Mouse (Mus musculus): ENCODE results near the gene Coro1c. TPM values are rescaled to one million over a fixed set of nuclear protein-coding genes. Genes with fewer than 3 reads are reported as not detected.

The Coro1c gene
- polyA plus RNA-seq, 1 experiment: 202 TPM

- peak; percentile 42 for DNase-seq (ENCODE audit: low read depth)
These were observed 34.8 kb upstream of the Coro1c start for GRCm38 (mm10) chr5:113943328-113943727.

GRCm38 (mm10) chr5:113942580-113942979, 34.0 kb upstream of the Coro1c start:
- TF ChIP-seq CTCF (IDR thresholded peaks at IDR 0.05; ENCODE audit: borderline replicate concordance, extremely low read depth, insufficient read depth, insufficient read length) (peak; percentile 33; the same call in 1 of the 2 replicates), POLR2A (IDR thresholded peaks at IDR 0.05; ENCODE audit: borderline replicate concordance, extremely low read depth, insufficient read depth, insufficient read length, poor library complexity, severe bottlenecking) (no peak)
- no peak for DNase-seq (ENCODE audit: low read depth)

More at GRCm38 (mm10) chr5:113943328-113943727, 34.8 kb upstream of the Coro1c start:
- no peak for TF ChIP-seq CTCF (IDR thresholded peaks at IDR 0.05; ENCODE audit: borderline replicate concordance, extremely low read depth, insufficient read depth, insufficient read length)
- TF ChIP-seq POLR2A (IDR thresholded peaks at IDR 0.05; ENCODE audit: borderline replicate concordance, extremely low read depth, insufficient read depth, insufficient read length, poor library complexity, severe bottlenecking): no peak

GRCm38 (mm10) chr5:113939263-113939900, 30.8 kb upstream of the Coro1c start:
- TF ChIP-seq POLR2A (IDR thresholded peaks at IDR 0.05; ENCODE audit: borderline replicate concordance, extremely low read depth, insufficient read depth, insufficient read length, poor library complexity, severe bottlenecking): no peak
- no peak for TF ChIP-seq CTCF (IDR thresholded peaks at IDR 0.05; ENCODE audit: borderline replicate concordance, extremely low read depth, insufficient read depth, insufficient read length)
- DNase-seq (ENCODE audit: low read depth): no peak

- peak; percentile 80 for DNase-seq (ENCODE audit: low read depth)
- TF ChIP-seq CTCF (IDR thresholded peaks at IDR 0.05; ENCODE audit: borderline replicate concordance, extremely low read depth, insufficient read depth, insufficient read length): no peak
- TF ChIP-seq POLR2A (IDR thresholded peaks at IDR 0.05; ENCODE audit: borderline replicate concordance, extremely low read depth, insufficient read depth, insufficient read length, poor library complexity, severe bottlenecking): no peak
These were observed 29.1 kb upstream of the Coro1c start for GRCm38 (mm10) chr5:113937650-113938049.

- TF ChIP-seq CTCF (IDR thresholded peaks at IDR 0.05; ENCODE audit: borderline replicate concordance, extremely low read depth, insufficient read depth, insufficient read length) (no peak), POLR2A (IDR thresholded peaks at IDR 0.05; ENCODE audit: borderline replicate concordance, extremely low read depth, insufficient read depth, insufficient read length, poor library complexity, severe bottlenecking) (no peak)
- no peak for DNase-seq (ENCODE audit: low read depth)
These were observed 25.3 kb upstream of the Coro1c start for GRCm38 (mm10) chr5:113933889-113934288.

- TF ChIP-seq POLR2A (IDR thresholded peaks at IDR 0.05; ENCODE audit: borderline replicate concordance, extremely low read depth, insufficient read depth, insufficient read length, poor library complexity, severe bottlenecking) (no peak), CTCF (IDR thresholded peaks at IDR 0.05; ENCODE audit: borderline replicate concordance, extremely low read depth, insufficient read depth, insufficient read length) (peak; percentile 37; the same call in 1 of the 2 replicates)
- no peak for DNase-seq (ENCODE audit: low read depth)
These were observed 24.9 kb upstream of the Coro1c start for GRCm38 (mm10) chr5:113933480-113933879.

- no peak for DNase-seq (ENCODE audit: low read depth)
- TF ChIP-seq POLR2A (IDR thresholded peaks at IDR 0.05; ENCODE audit: borderline replicate concordance, extremely low read depth, insufficient read depth, insufficient read length, poor library complexity, severe bottlenecking): no peak
- no peak for TF ChIP-seq CTCF (IDR thresholded peaks at IDR 0.05; ENCODE audit: borderline replicate concordance, extremely low read depth, insufficient read depth, insufficient read length)
These were observed 23.8 kb upstream of the Coro1c start for GRCm38 (mm10) chr5:113932310-113932709.

- DNase-seq (ENCODE audit: low read depth): peak; percentile 71
- no peak for TF ChIP-seq CTCF (IDR thresholded peaks at IDR 0.05; ENCODE audit: borderline replicate concordance, extremely low read depth, insufficient read depth, insufficient read length)
- no peak for TF ChIP-seq POLR2A (IDR thresholded peaks at IDR 0.05; ENCODE audit: borderline replicate concordance, extremely low read depth, insufficient read depth, insufficient read length, poor library complexity, severe bottlenecking)
These were observed 22.4 kb upstream of the Coro1c start for GRCm38 (mm10) chr5:113930648-113931609.

GRCm38 (mm10) chr5:113929950-113930647, 21.5 kb upstream of the Coro1c start:
- DNase-seq (ENCODE audit: low read depth): no peak
- no peak for TF ChIP-seq POLR2A (IDR thresholded peaks at IDR 0.05; ENCODE audit: borderline replicate concordance, extremely low read depth, insufficient read depth, insufficient read length, poor library complexity, severe bottlenecking)
- TF ChIP-seq CTCF (IDR thresholded peaks at IDR 0.05; ENCODE audit: borderline replicate concordance, extremely low read depth, insufficient read depth, insufficient read length): no peak

GRCm38 (mm10) chr5:113929526-113929925, 21.0 kb upstream of the Coro1c start:
- TF ChIP-seq POLR2A (IDR thresholded peaks at IDR 0.05; ENCODE audit: borderline replicate concordance, extremely low read depth, insufficient read depth, insufficient read length, poor library complexity, severe bottlenecking) (no peak), CTCF (IDR thresholded peaks at IDR 0.05; ENCODE audit: borderline replicate concordance, extremely low read depth, insufficient read depth, insufficient read length) (no peak)
- no peak for DNase-seq (ENCODE audit: low read depth)

GRCm38 (mm10) chr5:113924608-113925007, 16.1 kb upstream of the Coro1c start:
- TF ChIP-seq CTCF (IDR thresholded peaks at IDR 0.05; ENCODE audit: borderline replicate concordance, extremely low read depth, insufficient read depth, insufficient read length) (no peak), POLR2A (IDR thresholded peaks at IDR 0.05; ENCODE audit: borderline replicate concordance, extremely low read depth, insufficient read depth, insufficient read length, poor library complexity, severe bottlenecking) (no peak)
- no peak for DNase-seq (ENCODE audit: low read depth)
